Mouse (Mus musculus): ENCODE results near the gene Fam71e1. TPM values are rescaled to one million over a fixed set of nuclear protein-coding genes. Genes with fewer than 3 reads are reported as not detected.

The Fam71e1 gene
- polyA plus RNA-seq, 1 experiment from 2014 or later, result 5.9 TPM

- ATAC-seq (ENCODE audit: low FRiP score, low TSS enrichment), result no peak
- Histone ChIP-seq H3K9me3 (ENCODE audit: control insufficient read depth, low read length) (no peaks in the 10 kb centered on the region), H3K36me3 (ENCODE audit: control insufficient read depth, insufficient read depth, low read length) (peaks cover 23% of the 10 kb centered on the region), H3K27ac (replicated peaks) (no peak overlapping the region), H3K9ac (ENCODE audit: low read length) (no peak overlapping the region; the same call in 1 of the 2 replicates), H3K4me1 (replicated peaks; ENCODE audit: control insufficient read depth, insufficient read depth) (no peaks in the 10 kb centered on the region; the same call in 1 of the 2 replicates), H3K4me3 (ENCODE audit: low read depth, low read length) (peak overlapping the region; percentile 60), H3K27me3 (ENCODE audit: control insufficient read depth, insufficient read depth, low read length) (no peaks in the 10 kb centered on the region), H3K4me2 (replicated peaks; ENCODE audit: low read depth) (peak overlapping the region; percentile 75)
- DNase-seq (ENCODE audit: low spot score), result no peak
- TF ChIP-seq CTCF (IDR thresholded peaks at IDR 0.05; ENCODE audit: low read depth) (no peak), EP300 (optimal IDR thresholded peaks at IDR 0.05) (no peak)
- WGBS, result 19% methylated on average over 5 of the region's 5 CpGs
Measured at GRCm38 (mm10) chr7:44547725-44548124, 51.3 kb downstream of the Fam71e1 start.

GRCm38 (mm10) chr7:44548497-44549087, 52.2 kb downstream of the Fam71e1 start, which contains the start of gene Pold1:
Pold1 (minus strand) TSS chr7:44548849.
- peak; percentile 95 for ATAC-seq (ENCODE audit: low FRiP score, low TSS enrichment)

GRCm38 (mm10) chr7:44549621-44550408, 53.4 kb downstream of the Fam71e1 start:
- WGBS, result 93% methylated on average over 23 of the region's 23 CpGs
- no peak for ATAC-seq (ENCODE audit: low FRiP score, low TSS enrichment)
- no peak overlapping the region for H3K9ac ChIP-seq (ENCODE audit: low read length)

More at GRCm38 (mm10) chr7:44548497-44549087, 52.2 kb downstream of the Fam71e1 start, which contains the start of gene Pold1:
- TF ChIP-seq EP300 (optimal IDR thresholded peaks at IDR 0.05), result no peak
- TF ChIP-seq CTCF (IDR thresholded peaks at IDR 0.05; ENCODE audit: low read depth), result peak; percentile 99
- peak; percentile 100 for DNase-seq (ENCODE audit: low spot score)
- peak within 1 kb of the TSS; percentile 59 for H3K9ac ChIP-seq (ENCODE audit: low read length)
- no peaks in the 10 kb centered on the region for H3K27me3 ChIP-seq (ENCODE audit: control insufficient read depth, insufficient read depth, low read length)
- peak within 1 kb of the TSS; percentile 60 for H3K4me3 ChIP-seq (ENCODE audit: low read depth, low read length)
- WGBS, result under 1% methylated on average over 43 of the region's 43 CpGs
- peak within 1 kb of the TSS; percentile 71 for H3K27ac ChIP-seq (replicated peaks)
- H3K4me1 ChIP-seq (replicated peaks; ENCODE audit: control insufficient read depth, insufficient read depth), result no peaks in the 10 kb centered on the region; the same call in 1 of the 2 replicates
- peaks cover 23% of the 10 kb centered on the region for H3K36me3 ChIP-seq (ENCODE audit: control insufficient read depth, insufficient read depth, low read length)
- peak within 1 kb of the TSS; percentile 75 for H3K4me2 ChIP-seq (replicated peaks; ENCODE audit: low read depth)
- no peaks in the 10 kb centered on the region for H3K9me3 ChIP-seq (ENCODE audit: control insufficient read depth, low read length)

GRCm38 (mm10) chr7:44550409-44550678, 54.0 kb downstream of the Fam71e1 start:
- Histone ChIP-seq H3K9ac (ENCODE audit: low read length) (no peak overlapping the region), H3K27me3 (ENCODE audit: control insufficient read depth, insufficient read depth, low read length) (no peaks in the 10 kb centered on the region), H3K36me3 (ENCODE audit: control insufficient read depth, insufficient read depth, low read length) (peaks cover 23% of the 10 kb centered on the region), H3K4me1 (replicated peaks; ENCODE audit: control insufficient read depth, insufficient read depth) (no peaks in the 10 kb centered on the region; the same call in 1 of the 2 replicates), H3K4me3 (ENCODE audit: low read depth, low read length) (no peak overlapping the region), H3K9me3 (ENCODE audit: control insufficient read depth, low read length) (no peaks in the 10 kb centered on the region), H3K27ac (replicated peaks) (no peak overlapping the region), H3K4me2 (replicated peaks; ENCODE audit: low read depth) (no peak overlapping the region)
- no peak for TF ChIP-seq EP300 (optimal IDR thresholded peaks at IDR 0.05)
- no peak for TF ChIP-seq CTCF (IDR thresholded peaks at IDR 0.05; ENCODE audit: low read depth)
- DNase-seq (ENCODE audit: low spot score) (no peak), ATAC-seq (ENCODE audit: low FRiP score, low TSS enrichment) (no peak)
- 92% methylated on average over 12 of the region's 12 CpGs for WGBS

More at GRCm38 (mm10) chr7:44549621-44550408, 53.4 kb downstream of the Fam71e1 start:
- Histone ChIP-seq H3K36me3 (ENCODE audit: control insufficient read depth, insufficient read depth, low read length) (peaks cover 23% of the 10 kb centered on the region), H3K4me1 (replicated peaks; ENCODE audit: control insufficient read depth, insufficient read depth) (no peaks in the 10 kb centered on the region; the same call in 1 of the 2 replicates), H3K27ac (replicated peaks) (no peak overlapping the region), H3K27me3 (ENCODE audit: control insufficient read depth, insufficient read depth, low read length) (no peaks in the 10 kb centered on the region), H3K4me3 (ENCODE audit: low read depth, low read length) (no peak overlapping the region), H3K4me2 (replicated peaks; ENCODE audit: low read depth) (no peak overlapping the region), H3K9me3 (ENCODE audit: control insufficient read depth, low read length) (no peaks in the 10 kb centered on the region)
- TF ChIP-seq EP300 (optimal IDR thresholded peaks at IDR 0.05) (no peak), CTCF (IDR thresholded peaks at IDR 0.05; ENCODE audit: low read depth) (no peak)
- DNase-seq (ENCODE audit: low spot score), result no peak

Small RNAs within 50 kb of the gene (microRNA-seq; reads per million reads assigned to microRNA genes)
- gene Mir7052 (not detected), gene Mir7053 (not detected)

Other genes with a start within 250 kb of the Fam71e1 start
- gene 1700028J19Rik, start 249.9 kb upstream of the Fam71e1 start, polyA plus RNA-seq (2015; fragmentation: Nextera tagmentation; extraction: Ambion mirVana), result 0.57 and 0.65 TPM in 2 replicates
- 52.9 and 60.0 TPM in 2 replicates for gene 2410002F23Rik, start 249.9 kb upstream of the Fam71e1 start, polyA plus RNA-seq (2015; fragmentation: Nextera tagmentation; extraction: Ambion mirVana)
- gene Acp4, start 239.2 kb upstream of the Fam71e1 start, polyA plus RNA-seq (2015; fragmentation: Nextera tagmentation; extraction: Ambion mirVana), result not detected in 2 replicates
- not detected in 2 replicates for gene Gm15517, start 235.1 kb upstream of the Fam71e1 start, polyA plus RNA-seq (2015; fragmentation: Nextera tagmentation; extraction: Ambion mirVana)
- gene Clec11a, start 189.7 kb upstream of the Fam71e1 start, polyA plus RNA-seq (2015; fragmentation: Nextera tagmentation; extraction: Ambion mirVana), result 11.1 and 11.4 TPM in 2 replicates
- 0.53 and 0.61 TPM in 2 replicates for gene Shank1, start 186.3 kb upstream of the Fam71e1 start, polyA plus RNA-seq (2015; fragmentation: Nextera tagmentation; extraction: Ambion mirVana)
- gene Syt3, start 112.5 kb upstream of the Fam71e1 start, polyA plus RNA-seq (2015; fragmentation: Nextera tagmentation; extraction: Ambion mirVana), result 1.2 and 1.4 TPM in 2 replicates
- gene 1700008O03Rik, start 110.8 kb upstream of the Fam71e1 start, polyA plus RNA-seq (2015; fragmentation: Nextera tagmentation; extraction: Ambion mirVana), result 0.68 and 0.75 TPM in 2 replicates
- 0.36 and 0.52 TPM in 2 replicates for gene Lrrc4b, start 67.6 kb upstream of the Fam71e1 start, polyA plus RNA-seq (2015; fragmentation: Nextera tagmentation; extraction: Ambion mirVana)
- gene Aspdh, start 31.2 kb upstream of the Fam71e1 start, polyA plus RNA-seq (2015; fragmentation: Nextera tagmentation; extraction: Ambion mirVana), result 0.12 and 0.21 TPM in 2 replicates
- 32.8 and 33.7 TPM in 2 replicates for gene Josd2, start 28.6 kb upstream of the Fam71e1 start, polyA plus RNA-seq (2015; fragmentation: Nextera tagmentation; extraction: Ambion mirVana)
- gene Emc10, start 52 bp upstream of the Fam71e1 start, polyA plus RNA-seq (2015; fragmentation: Nextera tagmentation; extraction: Ambion mirVana), result 60.7 and 65.5 TPM in 2 replicates
- gene Mybpc2, start 28.1 kb downstream of the Fam71e1 start, polyA plus RNA-seq (2015; fragmentation: Nextera tagmentation; extraction: Ambion mirVana), result 0.21 and 0.32 TPM in 2 replicates
- 0.13 and 0.22 TPM in 2 replicates for gene Spib, start 35.5 kb downstream of the Fam71e1 start, polyA plus RNA-seq (2015; fragmentation: Nextera tagmentation; extraction: Ambion mirVana)
- 18.7 and 18.9 TPM in 2 replicates for gene Pold1, start 52.3 kb downstream of the Fam71e1 start, polyA plus RNA-seq (2015; fragmentation: Nextera tagmentation; extraction: Ambion mirVana)
- gene Nr1h2, start 57.4 kb downstream of the Fam71e1 start, polyA plus RNA-seq (2015; fragmentation: Nextera tagmentation; extraction: Ambion mirVana), result 56.5 and 59.7 TPM in 2 replicates
- gene Napsa, start 75.8 kb downstream of the Fam71e1 start, polyA plus RNA-seq (2015; fragmentation: Nextera tagmentation; extraction: Ambion mirVana), result 0.50 and 0.55 TPM in 2 replicates
- 0.06 and 0.10 TPM in 2 replicates for gene Kcnc3, start 94.1 kb downstream of the Fam71e1 start, polyA plus RNA-seq (2015; fragmentation: Nextera tagmentation; extraction: Ambion mirVana)
- gene Myh14, start 174.3 kb downstream of the Fam71e1 start, polyA plus RNA-seq (2015; fragmentation: Nextera tagmentation; extraction: Ambion mirVana), result 28.1 and 28.4 TPM in 2 replicates
- gene Izumo2, start 212.2 kb downstream of the Fam71e1 start, polyA plus RNA-seq (2015; fragmentation: Nextera tagmentation; extraction: Ambion mirVana), result not detected in 2 replicates